Mouse (Mus musculus) erythroid progenitor cell, adult 5-6 weeks (primary cell): ENCODE measurements around the gene Nudcd3. TPM values are rescaled to one million over a fixed set of nuclear protein-coding genes. Genes with fewer than 3 reads are reported as not detected.

Experiments used
- ATAC-seq: replicated peaks from 2 replicates; pipeline ENCODE4 v1.8.0; 2016; ENCODE audit warnings: moderate number of reproducible peaks, mild to moderate bottlenecking, moderate TSS enrichment, inconsistent platforms; ENCODE audit not compliant: poor library complexity, low FRiP score, severe bottlenecking
- total RNA-seq, 2 experiments: library from RNA; stranded (forward) in 1 of 2; stranded (reverse) in 1 of 2; fragments of 150-400 nt in 1 of 2; fragments of 186-747, 209-891 nt in 1 of 2; gene quantifications; 2 replicates each; pipeline versions ENCODE4 v1.2.3 to v1.2.4; 2015 to 2017; ENCODE audit warnings: low replicate concordance in 2 of 2

Nudcd3 gene
- total RNA-seq, 2 experiments from 2014 or later, result 13.8 to 15.1 TPM

DNA sequence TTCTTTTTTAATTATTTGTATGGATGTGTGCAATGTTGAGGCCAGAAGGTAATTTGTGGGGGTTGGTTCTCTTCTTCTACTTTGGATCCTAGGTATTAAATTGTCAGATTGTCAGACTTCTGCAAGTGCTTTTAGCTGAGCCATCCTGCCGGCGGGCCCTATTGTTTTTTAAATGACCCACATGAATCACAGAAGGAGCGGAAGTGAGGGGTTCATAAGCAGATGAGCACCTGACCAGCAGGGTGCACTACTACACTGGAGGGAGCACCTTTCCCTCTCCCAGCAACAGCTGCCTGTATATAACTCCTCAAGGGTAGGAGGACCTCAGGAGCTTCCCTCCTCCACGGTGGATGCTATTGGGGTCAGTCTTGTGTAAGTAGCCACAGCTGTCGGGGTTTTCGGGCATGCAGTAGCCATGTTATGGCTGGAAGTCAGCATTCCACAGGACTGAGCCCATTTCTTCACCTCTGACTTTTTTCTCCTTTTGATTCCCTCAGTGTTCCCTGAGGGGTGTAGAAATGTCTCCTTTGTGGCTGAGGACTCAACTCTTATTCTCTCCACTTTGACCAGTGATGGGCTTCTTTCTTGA is 19.3 kb downstream of the Nudcd3 start:
- ATAC-seq, result no peak

DNA sequence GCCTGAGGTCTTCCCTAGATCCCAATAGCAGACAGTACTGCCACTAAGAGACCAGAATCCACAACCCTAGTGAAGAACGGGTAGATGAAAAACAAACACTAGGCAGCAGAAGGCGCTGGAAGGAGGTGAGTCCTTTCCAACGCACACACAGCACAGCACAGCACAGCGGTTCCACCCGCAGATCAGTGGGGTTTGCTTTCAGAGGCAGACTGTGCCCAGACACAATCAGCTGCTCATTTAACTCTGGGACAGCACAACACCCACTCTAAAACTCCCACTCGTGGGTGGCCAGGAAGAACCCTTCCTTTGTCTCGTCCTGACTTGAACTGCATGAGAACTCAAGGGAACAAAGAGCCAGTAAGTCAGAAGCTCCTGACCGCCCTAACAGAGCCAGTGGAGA is 21.0 kb downstream of the Nudcd3 start:
- ATAC-seq, result no peak

DNA sequence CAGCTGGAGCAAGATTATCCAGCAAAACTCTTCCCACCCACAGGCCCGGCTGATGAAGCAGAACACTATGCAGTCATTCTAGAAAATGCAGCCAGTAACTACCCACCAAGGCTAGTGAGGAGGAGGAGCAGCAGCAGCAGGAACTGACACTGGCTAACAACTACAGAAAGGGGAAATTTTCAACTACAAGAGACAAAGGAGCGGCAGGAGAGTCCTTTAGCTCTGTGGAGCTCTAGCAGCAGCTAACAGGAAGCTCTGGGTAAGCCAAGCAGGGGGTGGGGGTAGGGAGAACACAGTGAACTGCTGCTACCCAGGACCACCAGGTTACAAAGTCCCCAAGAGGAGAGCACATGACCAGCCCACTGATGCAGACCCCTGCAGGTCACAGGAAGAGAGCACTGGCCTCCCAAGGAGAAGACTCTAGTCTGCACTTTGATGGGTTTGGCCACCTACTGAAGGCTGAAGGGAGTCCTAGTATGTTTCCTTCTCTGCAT is 21.5 kb downstream of the Nudcd3 start:
- ATAC-seq, result no peak

DNA sequence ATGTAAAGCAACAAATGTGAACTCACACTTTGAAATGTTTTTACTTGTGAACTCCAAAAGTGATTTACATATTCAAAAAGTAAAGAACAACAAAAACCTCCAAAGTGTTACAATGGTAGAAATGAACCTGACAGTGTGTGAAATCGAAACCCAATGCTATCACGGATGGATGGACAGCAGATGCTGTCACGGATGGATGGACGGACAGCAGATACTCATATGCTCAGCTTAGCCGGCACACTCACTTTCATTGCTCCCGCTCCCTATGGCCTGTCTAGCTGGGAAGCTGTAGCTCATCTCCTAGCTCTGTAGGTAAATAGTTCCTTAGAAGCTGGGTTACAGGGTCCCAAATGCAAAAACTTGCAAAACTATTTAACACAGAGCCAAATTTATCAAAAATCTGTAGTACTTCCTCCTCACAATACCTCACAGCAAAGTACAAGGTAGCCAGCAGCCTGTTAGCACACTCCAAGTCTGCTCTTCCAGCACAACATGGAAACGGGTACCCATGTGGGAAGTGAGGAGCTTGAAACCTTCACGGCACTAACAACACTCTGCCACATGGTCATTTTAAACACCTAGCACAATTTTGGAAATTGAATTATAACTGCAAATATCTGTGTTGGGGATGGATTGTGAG is 22.3 kb downstream of the Nudcd3 start:
- no peak for ATAC-seq

DNA sequence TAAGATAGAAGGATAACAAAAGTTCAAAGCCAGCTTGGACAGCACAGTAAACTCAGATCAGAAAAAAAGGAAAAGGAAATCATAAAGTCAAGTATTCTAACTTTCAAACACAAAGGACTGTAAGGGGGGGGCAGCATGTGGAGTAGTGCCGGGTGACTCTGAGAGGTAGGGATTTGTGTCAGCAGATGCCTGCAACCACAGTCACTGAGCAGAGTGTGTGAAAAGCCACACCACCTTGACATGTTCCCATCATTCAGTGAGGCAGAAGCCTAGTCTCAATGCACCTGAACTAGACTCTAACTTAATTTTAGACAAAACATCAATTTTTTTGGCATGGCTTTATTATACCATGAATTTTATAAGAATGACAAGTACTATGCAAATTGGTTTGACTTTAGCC is 24.7 kb downstream of the Nudcd3 start:
- ATAC-seq, result no peak

DNA sequence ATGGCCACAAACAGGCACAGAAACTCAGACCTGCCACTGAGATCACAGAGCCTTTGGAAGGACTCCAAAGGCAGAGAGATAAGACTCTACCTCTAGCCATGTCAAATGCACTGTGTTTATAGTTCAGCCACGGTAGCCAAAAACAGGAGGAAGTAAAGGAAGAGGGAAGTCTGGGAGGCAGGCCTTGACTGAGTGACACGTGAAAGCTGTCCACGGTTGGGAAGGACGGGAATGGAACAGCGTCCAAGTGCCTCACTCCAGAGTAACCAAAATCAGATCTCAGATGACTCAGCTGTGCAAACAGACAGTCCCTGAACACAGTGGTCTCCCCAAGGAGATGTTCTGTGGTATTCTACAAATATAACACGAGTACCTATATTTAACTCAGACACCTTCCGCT is 25.5 kb downstream of the Nudcd3 start:
- ATAC-seq, result no peak

DNA sequence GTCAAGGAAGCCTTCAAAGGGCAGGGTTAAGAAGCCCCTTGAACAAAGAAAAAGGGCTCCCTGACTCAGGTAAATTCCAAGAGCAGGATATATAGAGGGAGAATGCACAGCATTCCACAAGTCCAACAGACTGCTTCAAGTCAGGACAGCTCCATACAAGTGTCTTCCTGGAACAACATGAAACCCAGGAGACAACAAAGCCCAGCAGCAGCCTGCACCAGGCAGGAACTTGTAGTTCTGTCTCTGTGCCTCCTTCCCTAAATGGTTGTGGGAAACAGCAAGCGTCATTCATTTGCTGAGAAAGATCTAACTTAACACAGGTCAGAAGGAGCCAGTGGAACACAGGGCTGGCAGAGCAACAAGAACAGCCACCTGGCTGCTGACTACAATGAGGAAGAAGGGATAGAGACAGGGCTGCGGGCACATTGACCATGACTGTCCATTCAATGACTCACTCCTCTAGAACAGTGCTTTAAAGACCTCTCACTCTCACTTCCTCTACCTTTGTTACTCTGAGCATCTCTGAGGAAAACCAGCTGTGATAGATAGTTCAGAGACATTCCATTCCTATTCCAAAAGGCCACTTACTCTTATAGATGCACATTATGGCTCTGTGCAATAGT is 31.1 kb downstream of the Nudcd3 start:
- ATAC-seq, result no peak

DNA sequence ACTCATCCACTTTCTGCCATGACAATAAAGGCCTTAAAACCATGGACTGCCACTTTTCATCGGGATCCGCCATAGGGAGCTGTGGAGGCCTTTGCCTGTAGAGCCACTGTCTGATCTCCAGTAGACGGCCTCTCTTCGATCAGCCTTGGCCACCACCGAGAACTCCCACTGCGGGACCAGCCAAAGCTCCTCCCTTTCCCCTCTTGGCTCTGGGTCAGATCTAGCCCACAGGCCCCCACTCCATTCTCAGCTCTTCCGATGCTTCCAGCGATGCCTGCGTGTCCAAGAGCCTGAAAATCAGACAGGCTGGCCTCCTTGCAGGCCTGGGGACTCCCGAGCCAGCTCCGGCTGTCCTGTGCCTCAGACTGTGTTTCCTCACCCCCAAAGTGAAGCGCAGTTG is 33.9 kb downstream of the Nudcd3 start:
- ATAC-seq, result no peak

DNA sequence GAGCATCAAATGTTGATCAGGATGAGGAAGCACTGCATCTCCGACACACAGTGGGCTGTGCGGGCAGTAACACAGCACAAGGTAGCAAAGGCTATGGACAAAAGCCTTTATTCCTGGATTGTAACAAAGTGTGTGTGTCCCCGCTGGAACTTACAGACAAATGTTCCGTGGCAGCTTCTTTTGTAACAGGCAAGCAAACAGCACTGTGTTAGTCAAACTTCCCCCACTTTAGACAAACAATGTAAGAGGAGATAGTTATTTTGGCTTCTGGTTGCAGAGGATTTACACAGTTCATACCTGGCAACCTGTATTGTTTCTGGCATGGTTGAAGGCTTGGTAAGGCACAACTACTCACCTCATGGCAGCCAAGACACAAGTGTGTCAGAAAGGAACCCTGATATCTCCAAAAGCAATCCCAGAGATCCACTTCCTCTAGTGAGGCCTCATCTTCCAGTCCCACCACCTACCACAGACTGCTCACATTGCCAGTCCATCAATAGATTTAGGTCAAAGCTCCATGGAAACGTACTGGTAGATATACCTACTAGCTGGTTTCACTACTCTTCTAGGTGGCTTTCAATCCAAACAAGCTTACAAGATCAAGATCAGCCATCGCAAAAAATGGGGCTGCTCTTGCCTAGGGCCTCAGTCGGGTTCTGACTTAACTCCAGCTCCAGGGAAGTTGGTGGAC is 34.7 kb downstream of the Nudcd3 start:
- ATAC-seq, result no peak

DNA sequence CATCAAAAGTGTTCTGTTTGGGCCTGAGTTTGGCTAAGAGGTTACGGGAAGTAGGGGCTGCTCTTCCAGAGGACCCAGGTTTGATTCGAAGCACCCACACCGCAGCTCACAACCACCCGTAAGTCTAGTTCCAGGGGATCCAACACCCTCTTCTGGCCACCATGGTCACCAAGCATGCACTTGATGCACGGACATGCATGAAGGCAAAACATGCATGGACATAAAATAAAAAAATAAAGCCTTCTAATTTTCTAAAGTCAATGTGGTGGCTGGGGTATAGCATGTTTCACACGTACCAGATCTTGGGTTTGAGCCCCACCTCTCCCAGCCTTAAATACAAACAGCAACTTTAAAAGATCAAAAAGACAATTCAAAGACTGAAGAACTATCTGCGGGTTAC is 35.4 kb downstream of the Nudcd3 start:
- no peak for ATAC-seq

DNA sequence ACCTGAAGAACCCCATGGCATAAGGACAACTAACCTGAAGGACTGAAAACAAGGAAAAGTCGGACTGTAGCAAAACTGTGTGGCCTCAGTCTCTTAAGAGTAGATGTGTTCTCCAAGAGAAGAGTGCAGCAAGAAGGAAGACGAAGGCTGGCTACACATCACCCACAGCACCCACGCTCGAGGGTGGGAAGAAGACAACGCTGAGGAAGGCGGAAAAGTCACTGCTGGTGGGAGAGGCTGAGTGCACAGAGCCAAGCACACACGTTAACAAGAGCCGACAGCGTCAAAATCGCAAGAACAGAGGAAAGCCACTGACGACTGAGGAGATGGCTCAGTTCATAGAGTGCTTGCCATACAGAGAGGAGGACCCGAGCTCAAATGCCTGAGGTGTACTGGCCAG is 36.5 kb downstream of the Nudcd3 start:
- ATAC-seq, result no peak

DNA sequence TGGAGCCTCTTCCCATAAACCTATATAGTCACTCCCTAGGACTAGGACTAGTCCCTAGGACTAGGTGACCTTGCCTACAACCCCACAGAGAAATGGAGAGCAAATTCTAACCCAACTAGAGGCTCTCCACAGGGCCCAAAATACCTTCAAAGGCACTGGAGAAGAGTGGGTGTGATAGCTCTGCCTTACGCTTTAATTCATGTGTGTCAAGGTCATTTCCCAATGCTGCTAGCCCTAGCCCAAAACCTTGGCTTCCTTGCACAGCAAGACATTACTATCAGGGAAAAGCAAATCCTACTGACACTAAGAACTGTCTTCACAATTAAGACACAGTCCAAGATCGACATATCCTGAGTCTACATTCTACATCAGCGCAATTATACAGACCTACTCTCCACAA is 37.2 kb downstream of the Nudcd3 start:
- no peak for ATAC-seq

DNA sequence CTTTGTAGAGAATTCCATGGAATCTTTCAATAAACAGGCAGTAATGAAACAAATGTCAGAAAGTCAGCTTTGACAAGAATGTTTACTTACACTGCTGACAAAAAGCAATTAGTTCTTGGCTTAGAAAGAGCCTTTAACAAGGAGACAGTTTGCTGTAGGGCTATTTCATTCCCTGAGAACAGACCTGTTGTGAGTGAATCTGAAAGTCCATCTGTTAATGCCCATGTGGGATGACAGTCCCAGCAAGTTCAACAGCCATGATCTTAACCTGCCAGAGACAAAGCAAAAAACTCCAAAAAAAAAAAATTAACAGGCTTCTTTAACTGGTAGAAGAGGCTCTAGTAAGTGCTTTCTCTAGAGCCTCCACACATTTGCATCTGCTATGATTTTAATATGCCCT is 38.7 kb downstream of the Nudcd3 start:
- no peak for ATAC-seq

DNA sequence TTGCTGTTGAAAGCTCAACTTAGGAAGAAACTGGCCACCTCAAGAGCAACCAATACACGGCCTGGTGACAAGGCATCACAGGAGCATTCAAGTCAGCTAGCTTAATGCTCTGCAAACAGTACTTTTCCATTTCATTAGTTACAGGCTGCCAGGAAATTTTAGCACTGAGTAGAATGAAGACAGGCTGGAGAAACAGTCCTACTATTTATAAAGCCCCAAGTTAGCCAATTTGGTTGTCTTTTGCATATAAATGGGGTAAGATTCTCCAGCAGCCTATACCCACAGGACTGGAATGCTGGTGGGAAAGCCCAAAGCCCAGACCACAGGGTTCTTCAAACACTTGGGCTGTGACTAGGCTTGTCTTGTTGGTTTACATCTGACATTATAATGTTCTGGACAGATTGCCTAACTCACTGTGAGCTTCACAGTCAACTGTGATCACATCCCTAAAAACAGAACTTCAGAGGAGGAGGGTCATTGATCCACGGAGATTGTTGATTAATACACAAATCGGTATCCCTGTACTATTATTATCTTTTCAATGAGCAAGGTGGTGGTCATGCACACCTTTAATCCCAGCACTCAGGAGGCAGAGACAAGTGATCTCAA is 39.4 kb downstream of the Nudcd3 start:
- ATAC-seq, result no peak

DNA sequence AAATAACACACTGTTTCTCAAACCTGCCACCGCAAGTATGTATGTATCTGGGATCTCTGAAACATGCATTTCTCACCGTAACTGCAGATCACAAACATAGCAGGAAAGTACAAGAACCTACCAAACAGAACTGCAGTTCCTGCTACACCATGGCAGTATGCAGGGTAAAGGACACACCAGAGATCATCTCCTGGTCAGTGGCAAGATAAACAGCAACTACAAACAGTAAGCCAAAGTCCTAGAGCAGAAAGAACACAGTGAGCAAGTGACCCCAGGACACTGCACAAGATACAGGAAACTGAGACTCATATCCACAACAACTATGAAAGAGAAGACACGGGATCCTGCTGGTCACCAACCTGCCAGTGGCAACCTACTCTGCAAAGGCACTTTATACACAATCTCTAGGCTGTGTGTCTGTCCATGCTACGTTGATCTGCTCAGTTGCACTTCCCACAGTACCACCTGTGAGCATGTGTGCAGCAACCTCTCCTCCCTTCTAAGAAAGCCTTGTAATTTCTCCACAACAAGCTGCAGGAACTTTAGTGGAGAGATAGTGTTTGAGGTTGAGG is 40.4 kb downstream of the Nudcd3 start:
- ATAC-seq, result no peak

DNA sequence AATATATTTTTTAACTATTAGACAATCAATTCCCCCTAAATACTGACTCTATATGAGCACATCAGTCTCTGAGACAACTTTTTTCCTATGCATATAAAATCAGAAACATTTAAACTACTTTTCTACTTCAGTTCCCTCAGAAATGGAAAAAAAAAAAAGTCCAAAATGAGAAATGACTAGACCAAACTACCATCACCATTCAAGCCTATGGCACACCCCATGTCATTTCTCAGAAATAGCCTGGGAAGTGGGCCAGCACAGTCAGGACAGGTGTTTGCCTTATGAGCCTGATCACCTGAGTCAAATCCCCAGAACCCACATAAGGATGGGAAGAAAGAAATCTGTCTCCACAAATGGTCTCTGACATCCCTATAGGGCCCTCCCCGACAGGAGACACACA is 41.7 kb downstream of the Nudcd3 start:
- ATAC-seq, result no peak

DNA sequence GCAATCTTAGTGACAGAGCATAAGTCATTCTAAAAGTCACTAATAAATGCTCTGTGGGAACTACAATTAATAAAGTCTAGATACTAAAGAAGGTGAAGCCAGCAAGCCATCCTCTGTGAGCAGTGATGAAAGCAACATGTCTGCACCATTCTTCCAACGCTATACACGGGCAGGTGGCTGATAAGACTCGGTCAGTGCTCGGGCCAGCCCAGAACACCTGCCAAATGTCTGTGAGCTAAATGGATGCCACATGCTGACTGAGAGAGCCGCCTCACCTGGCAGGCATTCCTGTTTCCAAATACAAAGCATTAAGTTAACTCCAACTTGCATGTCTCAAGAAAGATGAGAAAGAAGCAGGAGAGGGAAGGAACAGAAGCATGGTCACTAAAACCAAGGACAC is 43.1 kb downstream of the Nudcd3 start:
- no peak for ATAC-seq

DNA sequence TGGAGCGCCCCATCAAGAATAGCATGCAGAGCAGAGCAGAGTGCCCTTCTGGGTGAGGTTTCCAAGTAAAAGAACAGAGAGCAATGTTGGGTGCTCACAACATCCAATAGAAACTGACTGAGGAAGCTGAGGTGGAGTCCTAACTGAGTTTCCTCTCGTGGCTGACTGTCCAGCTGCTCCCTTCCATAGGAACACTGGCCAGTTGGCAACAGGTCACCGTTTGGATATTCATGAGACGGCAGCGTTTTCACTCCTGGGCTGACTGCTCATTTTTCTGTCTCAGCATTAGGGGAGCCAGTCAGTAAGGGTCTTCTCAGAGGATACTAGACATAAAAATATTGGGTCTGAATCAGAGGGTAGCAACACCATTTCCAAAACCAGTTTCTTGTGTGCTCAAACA is 43.6 kb downstream of the Nudcd3 start:
- ATAC-seq, result no peak

DNA sequence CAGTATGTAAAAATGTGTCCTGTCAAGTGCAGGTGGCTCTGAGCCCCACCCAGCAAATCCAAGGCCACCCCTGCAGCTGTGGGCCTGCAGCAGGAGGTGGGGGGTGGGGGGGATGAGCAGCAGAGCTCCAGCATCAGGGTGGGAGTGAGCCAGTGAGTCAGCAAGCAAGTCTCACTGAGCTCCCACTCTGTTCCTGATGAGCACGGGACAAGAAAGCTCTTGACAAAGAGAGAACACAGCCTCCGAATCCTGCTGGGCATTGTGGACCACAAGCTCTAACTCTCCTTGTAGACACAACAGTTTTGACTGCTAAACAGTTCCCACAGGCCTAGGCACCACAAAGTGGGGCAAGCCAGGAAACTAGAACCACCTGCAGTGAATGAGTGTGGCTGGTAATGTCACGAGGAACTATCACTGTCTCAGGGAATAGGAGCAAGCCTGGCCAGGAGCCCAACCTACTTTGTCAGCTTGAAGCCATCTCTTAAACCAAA is 46.0 kb downstream of the Nudcd3 start:
- no peak for ATAC-seq

DNA sequence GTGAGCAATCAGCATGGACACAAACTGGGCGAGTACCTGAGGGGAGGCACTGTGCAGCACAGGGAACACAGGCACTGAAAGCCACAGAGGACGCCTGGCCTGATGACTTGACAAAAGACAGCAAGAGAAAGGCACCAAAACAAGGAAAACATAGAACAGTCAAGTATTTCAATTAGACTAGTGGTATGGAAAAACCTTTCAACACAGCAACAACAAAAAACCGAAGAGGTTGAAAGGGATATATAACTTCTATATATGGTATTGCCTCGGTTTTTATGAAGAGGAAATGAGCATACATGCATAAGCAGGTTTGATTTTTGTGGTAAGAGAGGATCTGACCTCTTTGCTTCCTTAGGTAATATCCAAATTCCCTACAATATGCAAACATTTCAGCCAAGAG is 47.4 kb downstream of the Nudcd3 start:
- ATAC-seq, result no peak
